Mouse (Mus musculus) hindbrain, embryonic 10.5 days (tissue): ENCODE measurements around the gene Hoxd8. TPM values are rescaled to one million over a fixed set of nuclear protein-coding genes. Genes with fewer than 3 reads are reported as not detected.

Experiments
- DNase-seq: peaks from one replicate; pipeline ENCODE4 v3.0.0-alpha.2; 2017; ENCODE audit warnings: low spot score
- H3K27ac ChIP-seq: fragments of 300-500 bp; sonication (generic); 2 replicates; pipeline ENCODE4 v1.5.1; 2016; ENCODE audit warnings: mild to moderate bottlenecking, moderate library complexity
- H3K27me3 ChIP-seq: fragments of 300-500 bp; sonication (generic); 2 replicates; pipeline ENCODE4 v1.6.1; 2016; ENCODE audit warnings: mild to moderate bottlenecking; ENCODE audit not compliant: poor library complexity, insufficient read depth, severe bottlenecking
- H3K36me3 ChIP-seq: fragments of 300-500 bp; sonication (generic); 2 replicates; pipeline ENCODE4 v1.6.1; 2016; ENCODE audit warnings: mild to moderate bottlenecking, moderate library complexity
- H3K4me1 ChIP-seq: fragments of 300-500 bp; sonication (generic); replicated peaks from 2 replicates; pipeline ENCODE4 v1.6.1; 2016; ENCODE audit warnings: mild to moderate bottlenecking
- H3K4me3 ChIP-seq: fragments of 300-500 bp; sonication (generic); 2 replicates; pipeline ENCODE4 v1.5.1; 2016; ENCODE audit warnings: mild to moderate bottlenecking, moderate library complexity
- H3K9me3 ChIP-seq: fragments of 300-500 bp; sonication (generic); 2 replicates; pipeline ENCODE4 v1.6.1; 2016; ENCODE audit warnings: mild to moderate bottlenecking, moderate library complexity
- WGBS: fragments of 180-500 bp; shearing (Covaris S2); methylation state at CpG from one replicate; pipeline ENCODE4 v1.1.7; 2016; 5-methylcytosine and 5-hydroxymethylcytosine counted together
- polyA plus RNA-seq: library from polyadenylated mRNA; unstranded; fragments of >200 nt; fragmentation: Nextera tagmentation; extraction: Ambion mirVana; gene quantifications from 2 replicates; pipeline ENCODE4 v1.2.1, GENCODE M21; 2016

Hoxd8 gene
- polyA plus RNA-seq, 1 experiment from 2014 or later: not detected

DNA sequence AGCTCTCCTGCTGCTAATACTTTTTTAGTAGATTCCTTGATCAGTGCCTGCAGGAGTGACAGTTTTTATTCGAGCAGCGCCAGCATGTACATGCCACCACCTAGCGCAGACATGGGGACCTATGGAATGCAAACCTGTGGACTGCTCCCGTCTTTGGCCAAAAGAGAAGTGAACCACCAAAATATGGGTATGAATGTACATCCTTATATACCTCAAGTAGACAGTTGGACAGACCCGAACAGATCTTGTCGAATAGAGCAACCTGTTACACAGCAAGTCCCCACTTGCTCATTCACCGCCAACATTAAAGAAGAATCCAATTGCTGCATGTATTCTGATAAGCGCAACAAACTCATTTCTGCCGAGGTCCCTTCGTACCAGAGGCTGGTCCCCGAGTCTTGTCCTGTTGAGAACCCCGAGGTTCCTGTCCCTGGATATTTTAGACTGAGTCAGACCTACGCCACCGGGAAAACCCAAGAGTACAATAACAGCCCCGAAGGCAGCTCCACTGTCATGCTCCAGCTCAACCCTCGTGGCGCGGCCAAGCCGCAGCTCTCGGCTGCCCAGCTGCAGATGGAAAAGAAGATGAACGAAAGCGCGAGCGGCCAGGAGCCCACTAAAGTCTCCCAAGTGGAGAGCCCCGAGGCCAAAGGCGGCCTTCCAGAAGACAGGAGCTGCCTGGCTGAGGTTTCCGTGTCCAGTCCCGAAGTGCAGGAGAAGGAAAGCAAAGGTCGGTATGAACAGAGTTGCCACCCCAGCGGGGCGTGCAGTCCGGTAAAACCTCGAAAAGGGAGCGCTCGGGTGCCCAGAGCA, 12.2 kb upstream of the Hoxd8 start:
- WGBS: 5% methylated on average over 35 of the region's 35 CpGs
- H3K4me3 ChIP-seq: 0 out of 2 replicates have a peak overlapping the region, but pooled peaks have one; percentile 29
- no peaks in the 10 kb centered on the region for H3K9me3 ChIP-seq
- no peaks in the 10 kb centered on the region for H3K36me3 ChIP-seq
- H3K4me1 ChIP-seq: peaks cover 17% of the 10 kb centered on the region
- peak; percentile 55 for DNase-seq
- peaks cover 100% of the 10 kb centered on the region for H3K27me3 ChIP-seq
- no peak overlapping the region for H3K27ac ChIP-seq

DNA sequence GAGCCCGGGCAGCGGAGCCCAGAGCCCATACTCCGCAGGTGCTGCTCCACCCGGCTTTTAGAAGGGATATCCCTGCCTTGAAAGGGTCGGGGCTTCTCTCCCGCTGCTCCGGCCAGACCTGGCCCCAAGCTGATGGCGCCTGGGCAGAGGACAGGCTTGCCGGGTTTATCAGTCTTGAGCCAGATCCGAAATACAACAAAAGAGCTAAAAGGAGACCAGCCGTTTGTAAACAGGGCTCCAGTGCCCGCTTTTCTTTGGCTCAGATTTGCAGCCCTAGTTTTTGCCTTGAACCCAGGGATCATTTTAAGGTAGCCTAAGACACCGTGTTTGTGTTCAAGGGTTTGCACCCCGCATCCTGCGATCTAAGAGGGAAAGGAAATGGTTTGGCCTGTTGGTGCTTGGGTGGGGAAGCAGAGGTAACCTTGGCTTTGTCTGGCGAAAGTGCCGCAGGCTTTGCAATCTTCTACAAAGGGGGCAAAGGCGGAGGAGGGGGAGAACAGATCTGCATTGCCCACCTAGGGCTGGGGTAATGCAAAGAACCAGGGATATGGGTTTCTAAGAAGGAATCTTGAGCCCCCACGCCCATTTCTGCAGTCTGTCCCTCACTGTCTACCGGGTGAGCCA, 11.5 kb upstream of the Hoxd8 start:
- H3K27me3 ChIP-seq: peaks cover 100% of the 10 kb centered on the region
- no peak overlapping the region for H3K4me3 ChIP-seq
- H3K27ac ChIP-seq: no peak overlapping the region
- no peaks in the 10 kb centered on the region for H3K36me3 ChIP-seq
- peak; percentile 56 for DNase-seq
- H3K4me1 ChIP-seq: peaks cover 23% of the 10 kb centered on the region
- WGBS: 1% methylated on average over 20 of the region's 20 CpGs
- H3K9me3 ChIP-seq: no peaks in the 10 kb centered on the region

DNA sequence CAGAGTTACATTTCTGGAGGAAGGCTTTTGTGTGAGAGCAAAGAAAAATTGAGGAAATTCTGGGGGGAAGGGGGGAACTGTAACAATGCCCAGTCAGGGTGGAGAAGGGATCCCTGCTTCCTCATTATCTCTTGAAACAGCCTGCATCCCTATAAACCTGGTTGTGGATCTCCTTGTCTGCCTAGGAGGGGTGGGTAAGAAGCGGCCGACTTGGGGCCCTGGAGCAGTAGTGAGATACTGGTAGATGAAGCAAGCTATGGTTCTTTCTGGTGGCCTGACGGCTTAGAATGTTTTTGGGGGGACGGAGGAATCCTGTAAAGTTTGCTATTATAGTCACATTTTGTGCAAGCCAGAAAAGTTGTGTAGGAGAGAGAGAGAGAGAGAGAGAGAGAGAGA, 11.0 kb upstream of the Hoxd8 start:
- Histone ChIP-seq H3K27me3 (peaks cover 100% of the 10 kb centered on the region), H3K4me3 (no peak overlapping the region), H3K4me1 (peaks cover 28% of the 10 kb centered on the region), H3K27ac (no peak overlapping the region), H3K36me3 (no peaks in the 10 kb centered on the region), H3K9me3 (no peaks in the 10 kb centered on the region)
- no peak for DNase-seq
- WGBS: 7% methylated on average over 4 of the region's 4 CpGs

GRCm38 (mm10) chr2:74694066-74694465, 10.3 kb upstream of the Hoxd8 start:
- Histone ChIP-seq H3K36me3 (no peaks in the 10 kb centered on the region), H3K9me3 (no peaks in the 10 kb centered on the region), H3K4me1 (peaks cover 32% of the 10 kb centered on the region), H3K4me3 (no peak overlapping the region), H3K27me3 (peaks cover 100% of the 10 kb centered on the region), H3K27ac (no peak overlapping the region)
- peak; percentile 56 for DNase-seq
- WGBS: 2% methylated on average over 16 of the region's 16 CpGs

- H3K9me3 ChIP-seq: no peaks in the 10 kb centered on the region
- H3K36me3 ChIP-seq: no peaks in the 10 kb centered on the region
- H3K27me3 ChIP-seq: peaks cover 100% of the 10 kb centered on the region
- H3K4me1 ChIP-seq: peaks cover 32% of the 10 kb centered on the region
- H3K27ac ChIP-seq: no peak overlapping the region
- WGBS: 5% methylated on average over 1 of the region's 1 CpGs
- DNase-seq: no peak
- H3K4me3 ChIP-seq: no peak overlapping the region
Measured at GRCm38 (mm10) chr2:74695383-74695782, 9.0 kb upstream of the Hoxd8 start.

GRCm38 (mm10) chr2:74695813-74696430, 8.5 kb upstream of the Hoxd8 start:
- DNase-seq: no peak
- H3K4me3 ChIP-seq: no peak overlapping the region
- H3K27ac ChIP-seq: no peak overlapping the region
- 3% methylated on average over 7 of the region's 7 CpGs for WGBS
- no peaks in the 10 kb centered on the region for H3K36me3 ChIP-seq
- peaks cover 100% of the 10 kb centered on the region for H3K27me3 ChIP-seq
- H3K9me3 ChIP-seq: no peaks in the 10 kb centered on the region
- H3K4me1 ChIP-seq: peaks cover 34% of the 10 kb centered on the region

- Histone ChIP-seq H3K4me3 (no peak overlapping the region), H3K9me3 (no peaks in the 10 kb centered on the region), H3K36me3 (no peaks in the 10 kb centered on the region), H3K27me3 (peaks cover 100% of the 10 kb centered on the region), H3K27ac (no peak overlapping the region), H3K4me1 (peaks cover 27% of the 10 kb centered on the region)
- under 1% methylated on average over 34 of the region's 34 CpGs for WGBS
- DNase-seq: peak; percentile 57
Measured at GRCm38 (mm10) chr2:74696442-74697335, 7.7 kb upstream of the Hoxd8 start.

- Histone ChIP-seq H3K9me3 (no peaks in the 10 kb centered on the region), H3K27ac (no peak within 1 kb of the TSS), H3K4me3 (peak within 1 kb of the TSS; percentile 39), H3K4me1 (peaks cover 20% of the 10 kb centered on the region), H3K27me3 (peaks cover 100% of the 10 kb centered on the region), H3K36me3 (no peaks in the 10 kb centered on the region)
- under 1% methylated on average over 43 of the region's 43 CpGs for WGBS
- peak; percentile 76 for DNase-seq
Measured at GRCm38 (mm10) chr2:74697567-74698121, 6.8 kb upstream of the Hoxd8 start, which contains the start of gene Hoxd9. Gene Hoxd9, plus strand, starts transcription at chr2:74697727.

DNA sequence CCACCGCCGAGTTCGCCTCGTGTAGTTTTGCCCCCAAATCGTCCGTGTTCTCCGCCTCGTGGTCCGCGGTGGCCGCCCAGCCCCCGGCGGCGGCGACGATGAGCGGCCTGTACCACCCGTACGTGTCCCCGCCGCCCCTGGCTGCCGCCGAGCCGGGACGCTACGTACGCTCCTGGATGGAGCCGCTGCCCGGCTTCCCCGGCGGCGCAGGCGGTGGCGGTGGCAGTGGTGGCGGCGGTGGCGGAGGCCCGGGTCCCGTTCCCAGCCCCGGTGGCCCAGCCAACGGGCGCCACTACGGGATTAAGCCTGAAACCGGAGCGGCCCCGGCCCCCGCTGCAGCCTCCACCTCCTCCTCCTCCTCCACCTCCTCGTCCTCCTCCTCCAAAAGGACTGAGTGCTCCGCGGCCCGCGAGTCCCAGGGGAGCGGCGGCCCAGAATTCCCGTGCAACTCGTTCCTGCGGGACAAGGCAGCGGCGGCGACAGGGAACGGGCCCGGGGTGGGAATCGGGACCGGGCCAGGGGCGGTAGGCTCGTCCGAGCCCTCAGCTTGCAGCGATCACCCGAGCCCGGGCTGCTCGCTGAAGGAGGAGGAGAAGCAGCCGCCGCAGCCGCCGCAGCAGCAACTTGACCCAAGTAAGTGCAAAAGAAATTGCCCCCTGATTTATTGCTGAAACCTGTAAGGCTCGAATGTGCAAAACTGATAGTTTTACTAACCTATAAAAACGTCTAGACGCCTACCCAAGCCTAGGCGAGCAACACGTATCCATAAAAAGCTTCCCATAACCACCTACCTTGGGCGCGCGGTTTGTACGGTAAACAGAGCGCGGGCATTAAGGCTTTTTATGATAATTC, 6.0 kb upstream of the Hoxd8 start:
- no peaks in the 10 kb centered on the region for H3K9me3 ChIP-seq
- no peak overlapping the region for H3K27ac ChIP-seq
- no peaks in the 10 kb centered on the region for H3K36me3 ChIP-seq
- H3K27me3 ChIP-seq: peaks cover 100% of the 10 kb centered on the region
- H3K4me3 ChIP-seq: peak overlapping the region; percentile 39
- under 1% methylated on average over 86 of the region's 86 CpGs for WGBS
- DNase-seq: peak; percentile 74
- peaks cover 17% of the 10 kb centered on the region for H3K4me1 ChIP-seq

- Histone ChIP-seq H3K4me1 (peaks cover 17% of the 10 kb centered on the region), H3K27me3 (peaks cover 100% of the 10 kb centered on the region), H3K27ac (no peak overlapping the region), H3K9me3 (no peaks in the 10 kb centered on the region), H3K4me3 (no peak overlapping the region), H3K36me3 (no peaks in the 10 kb centered on the region)
- DNase-seq: peak; percentile 48
- WGBS: under 1% methylated on average over 17 of the region's 17 CpGs
Measured at GRCm38 (mm10) chr2:74699053-74699430, 5.4 kb upstream of the Hoxd8 start.

DNA sequence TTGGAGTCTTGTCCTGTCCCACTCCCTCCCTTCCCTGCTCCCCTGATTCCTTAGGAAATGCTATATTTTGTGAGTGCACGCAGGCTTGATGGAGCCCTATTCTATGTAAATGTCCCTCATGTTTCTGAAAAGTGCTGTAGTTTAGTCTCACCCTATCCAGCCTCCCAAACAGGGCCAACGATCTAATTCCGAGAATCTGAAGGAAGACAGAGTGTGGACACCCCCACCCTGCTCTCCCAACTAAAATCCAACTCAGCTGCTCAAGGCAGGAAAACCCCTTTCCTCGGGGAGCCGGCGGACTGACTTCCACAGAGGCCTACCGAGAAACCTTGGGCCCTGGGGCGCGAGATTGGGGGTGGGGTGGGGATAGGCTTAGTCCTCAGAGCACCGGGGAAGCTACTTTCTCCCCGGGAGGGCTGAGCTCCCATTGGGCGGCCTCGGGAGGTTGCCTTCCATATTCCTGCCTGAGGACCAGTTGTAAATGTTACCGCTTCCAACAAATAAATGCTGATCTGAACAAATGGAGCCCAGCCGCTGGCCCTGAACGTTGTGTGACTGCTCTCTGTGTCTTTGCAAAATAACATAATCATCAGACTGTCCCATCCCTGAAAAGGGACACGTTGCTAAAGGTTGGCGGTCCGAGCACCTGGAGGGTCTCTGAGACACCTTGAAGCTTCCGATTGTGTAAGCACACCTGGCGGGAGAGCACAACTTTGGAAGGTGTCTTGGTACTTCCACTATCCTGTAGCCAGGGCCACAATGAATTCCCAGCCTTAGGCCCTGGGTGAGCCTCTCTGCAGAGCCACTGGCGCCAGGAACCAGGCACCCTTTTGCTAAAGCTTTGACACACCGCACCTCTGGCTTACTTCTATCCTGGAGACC, 4.5 kb upstream of the Hoxd8 start:
- Histone ChIP-seq H3K9me3 (no peaks in the 10 kb centered on the region), H3K4me3 (no peak overlapping the region), H3K36me3 (no peaks in the 10 kb centered on the region), H3K27me3 (peaks cover 100% of the 10 kb centered on the region), H3K4me1 (peaks cover 22% of the 10 kb centered on the region), H3K27ac (no peak overlapping the region)
- DNase-seq: peak; percentile 41
- 2% methylated on average over 23 of the region's 23 CpGs for WGBS
